Comparison of ENCODE assay signal across 23 mouse cellular contexts in genomic region chr9:58829627-58830026, GRCm38 (mm10). TPM values are rescaled to one million over a fixed set of nuclear protein-coding genes. Genes with fewer than 3 reads are reported as not detected.
"Had no signal": no experiment of that assay in that cellular context is flagged by ENCODE, and none has a peak within 500 bp of the region (broad histone marks: within the 10 kb centered on the region; RNA-seq: fewer than 3 reads in every experiment).

No protein-coding gene starts in this region.

- H3K36me3 ChIP-seq: limb, embryonic 10.5 days; limb, embryonic 13.5 days; liver, embryonic 12.5 days; liver, embryonic 15.5 days; lung, embryonic 15.5 days; midbrain, embryonic 15.5 days; neural tube, embryonic 12.5 days; stomach, embryonic 15.5 days had no signal

- H3K4me3 ChIP-seq: layer of hippocampus, adult 2 months; limb, embryonic 10.5 days; limb, embryonic 13.5 days; liver, embryonic 12.5 days; liver, embryonic 15.5 days; lung, embryonic 15.5 days; megakaryocyte, embryonic 14.5 days; midbrain, embryonic 15.5 days; neural tube, embryonic 12.5 days; neural tube, embryonic 15.5 days; stomach, embryonic 15.5 days had no signal

- H3K4me2 ChIP-seq: limb, embryonic 13.5 days; liver, embryonic 12.5 days; liver, embryonic 15.5 days; lung, embryonic 15.5 days; midbrain, embryonic 11.5 days; midbrain, embryonic 15.5 days; neural tube, embryonic 12.5 days; neural tube, embryonic 15.5 days; stomach, embryonic 15.5 days had no signal

- H3K9me3 ChIP-seq: limb, embryonic 10.5 days; limb, embryonic 13.5 days; liver, embryonic 12.5 days; liver, embryonic 15.5 days; lung, embryonic 15.5 days; megakaryocyte, embryonic 14.5 days; midbrain, embryonic 15.5 days; neural tube, embryonic 12.5 days; neural tube, embryonic 15.5 days; stomach, embryonic 15.5 days had no signal

- H3K9ac ChIP-seq: limb, embryonic 13.5 days; liver, embryonic 12.5 days; liver, embryonic 15.5 days; lung, embryonic 15.5 days; midbrain, embryonic 15.5 days; neural tube, embryonic 12.5 days; neural tube, embryonic 15.5 days; stomach, embryonic 15.5 days had no signal

- H3K4me1 ChIP-seq: limb, embryonic 13.5 days; liver, embryonic 12.5 days; liver, embryonic 15.5 days; megakaryocyte, embryonic 14.5 days had no signal

- H3K27me3 ChIP-seq: midbrain, embryonic 15.5 days; neural tube, embryonic 15.5 days had no signal

- ATAC-seq: liver, embryonic 12.5 days; midbrain, embryonic 15.5 days had no signal

- DNase-seq: kidney, postnatal 25 days; layer of hippocampus, adult 9-11 months; liver; lung, adult 18-20 months; lung, postnatal 10 days; lung, postnatal 36 days; right cerebral cortex, adult 18-20 months; right cerebral cortex, postnatal 25 days; spleen, adult 18-20 months; thymus, postnatal 25 days had no signal

- H3K27ac ChIP-seq: kidney, postnatal 0 days; layer of hippocampus, adult 2 months; limb, embryonic 10.5 days; limb, embryonic 13.5 days; liver, embryonic 12.5 days; liver, embryonic 15.5 days; lung, embryonic 15.5 days; midbrain, embryonic 15.5 days; neural tube, embryonic 12.5 days; neural tube, embryonic 15.5 days; stomach, embryonic 15.5 days had no signal

RNA-seq across cellular contexts. Expression of gene Hcn4, which starts 6.4 kb away (rescaled TPM):
- polyA plus RNA-seq: liver, embryonic 15.5 days had no signal
